Mouse (Mus musculus) ES-Bruce4 (cell line): Measurements from ENCODE around the gene Pilra.

Experiments
- CTCF ChIP-seq: IDR thresholded peaks from one replicate; pipeline ENCODE4 v1.8.1; 2011; ENCODE audit warnings: low read depth, low read length
- POLR2A ChIP-seq: IDR thresholded peaks from one replicate; pipeline ENCODE4 v1.8.1; 2011; ENCODE audit warnings: low read length; ENCODE audit not compliant: insufficient read depth

DNA sequence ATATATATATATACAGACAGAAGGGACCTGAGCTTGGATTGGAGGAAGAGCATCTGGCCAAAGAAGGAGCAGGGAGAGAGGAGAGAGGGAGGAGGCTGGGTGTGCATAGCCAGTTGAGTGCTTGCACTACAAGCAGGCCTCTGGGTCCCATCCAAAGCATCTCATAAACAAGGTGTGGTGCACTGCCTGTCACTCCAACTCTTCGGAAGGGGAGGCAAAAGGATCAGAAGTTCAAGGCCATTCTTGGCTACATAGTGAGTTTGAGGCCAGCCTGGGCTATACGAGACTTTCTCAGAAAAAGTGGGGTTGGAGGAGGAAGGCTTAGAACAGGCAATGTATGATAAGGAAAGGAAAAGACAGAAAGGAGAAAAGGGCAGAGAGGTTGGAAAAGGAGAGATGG lies 10.1 kb downstream of the Pilra start:
- TF ChIP-seq CTCF (no peak), POLR2A (no peak)
